Mouse (Mus musculus): Measurements from ENCODE around the gene Stag1.

DNA sequence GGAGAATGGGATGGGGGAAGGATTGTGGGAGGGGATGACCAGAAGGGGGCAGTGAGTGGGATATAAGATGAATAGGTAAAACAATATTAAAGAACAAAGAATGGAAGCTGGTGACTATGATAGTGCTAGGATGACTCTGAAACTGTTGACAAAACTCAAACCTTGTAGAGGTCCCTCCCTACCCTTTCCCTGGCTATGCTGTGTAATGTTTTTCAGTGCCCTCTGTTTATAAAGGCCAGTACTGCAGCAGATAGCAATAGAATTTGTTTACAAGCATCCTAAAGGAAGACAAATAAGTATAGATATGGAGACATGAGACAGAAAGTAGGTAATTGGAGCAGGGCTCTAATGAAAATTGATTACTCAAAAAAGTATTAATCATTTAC lies 139.0 kb downstream of the Stag1 start:
- TF ChIP-seq POLR2A (IDR thresholded peaks at IDR 0.05; ENCODE audit: borderline replicate concordance, extremely low read depth, low read depth, low read length) = no peak
- TF ChIP-seq CTCF (IDR thresholded peaks at IDR 0.05; ENCODE audit: insufficient read depth, low read length) = no peak
